In the genomic region with DNA sequence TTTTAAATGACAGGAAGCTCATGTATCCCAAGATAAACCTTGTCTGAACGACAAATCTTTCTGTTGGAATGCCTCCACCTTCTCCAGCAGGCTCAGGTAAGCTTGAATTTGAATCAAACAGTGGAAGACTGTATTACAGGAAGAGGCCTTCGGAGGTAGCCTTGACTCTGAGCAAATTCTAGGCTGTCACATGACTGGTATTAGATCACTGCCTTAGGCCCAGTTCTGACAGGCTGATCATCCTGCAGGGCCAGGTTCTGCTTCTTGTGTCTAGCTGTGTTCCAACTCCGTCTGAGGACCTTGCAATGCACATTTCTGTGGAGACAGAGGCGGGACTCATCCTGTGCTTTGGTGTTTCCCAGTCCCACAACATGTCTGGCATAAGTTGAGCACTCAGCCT, we compare ENCODE assay signal across 18 mouse cellular contexts.
"Had no signal": no experiment of that assay in that cellular context is flagged by ENCODE, and none has a peak within 500 bp of the region (broad histone marks: within the 10 kb centered on the region; RNA-seq: fewer than 3 reads in every experiment).

No protein-coding gene starts in this region.

- H3K4me1 ChIP-seq: limb, embryonic 12.5 days; limb, embryonic 15.5 days; stomach, embryonic 15.5 days had no signal

- DNase-seq: kidney, adult 18-20 months; kidney, adult 9 months; kidney, postnatal 14 days; kidney, postnatal 4 days; left cerebral cortex, postnatal 4 days; liver, postnatal 0 days; lung, embryonic 14.5 days; right cerebral cortex, postnatal 25 days; spleen, adult 18-20 months; thymus, postnatal 25 days had no signal

- H3K27ac ChIP-seq: limb, embryonic 12.5 days; limb, embryonic 15.5 days; liver, embryonic 14.5 days; macrophage; stomach, embryonic 15.5 days had no signal

- H3K9ac ChIP-seq: limb, embryonic 12.5 days; limb, embryonic 15.5 days; liver, embryonic 14.5 days; liver, postnatal 0 days; lung, embryonic 14.5 days; stomach, embryonic 15.5 days had no signal

- H3K9me3 ChIP-seq: limb, embryonic 12.5 days; limb, embryonic 15.5 days; stomach, embryonic 15.5 days had no signal

- H3K27me3 ChIP-seq: limb, embryonic 12.5 days; limb, embryonic 15.5 days; stomach, embryonic 15.5 days had no signal

- ATAC-seq: intestine, embryonic 16.5 days; liver, postnatal 0 days; lung, postnatal 0 days had no signal

- H3K4me2 ChIP-seq: limb, embryonic 12.5 days; limb, embryonic 15.5 days; liver, embryonic 11.5 days; lung, embryonic 14.5 days; stomach, embryonic 15.5 days had no signal

- H3K4me3 ChIP-seq: limb, embryonic 12.5 days; limb, embryonic 15.5 days; stomach, embryonic 15.5 days had no signal

- H3K36me3 ChIP-seq: limb, embryonic 12.5 days; limb, embryonic 15.5 days; stomach, embryonic 15.5 days had no signal
